Mouse (Mus musculus) neural tube, embryonic 13.5 days (tissue): ENCODE measurements around the gene Sept1. TPM values are rescaled to one million over a fixed set of nuclear protein-coding genes. Genes with fewer than 3 reads are reported as not detected.
A peak's percentile ranks its signal among the peaks of the same experiment; 100 is the strongest.

Source experiments
- ATAC-seq: fragments of 200-750 bp; cut with Nextera tagmentation; 2 replicates; pipeline ENCODE4 v1.8.0; 2017; ENCODE audit warnings: low read depth, mild to moderate bottlenecking, moderate TSS enrichment, moderate library complexity
- H3K27ac ChIP-seq: fragments of 300-500 bp; sonication (generic); replicated peaks from 2 replicates; pipeline ENCODE4 v1.5.1; 2015; ENCODE audit warnings: moderate library complexity, mild to moderate bottlenecking, inconsistent platforms
- H3K27me3 ChIP-seq: fragments of 300-500 bp; sonication (generic); 2 replicates; pipeline ENCODE4 v1.6.1; 2015; ENCODE audit warnings: mild to moderate bottlenecking, inconsistent platforms
- H3K36me3 ChIP-seq: fragments of 300-500 bp; sonication (generic); 2 replicates; pipeline ENCODE4 v1.6.1; 2015; ENCODE audit warnings: mild to moderate bottlenecking, inconsistent platforms
- H3K4me1 ChIP-seq: fragments of 300-500 bp; sonication (generic); replicated peaks from 2 replicates; pipeline ENCODE4 v1.6.1; 2015; ENCODE audit warnings: inconsistent platforms
- H3K4me2 ChIP-seq: fragments of 300-500 bp; sonication (generic); 2 replicates; pipeline ENCODE4 v1.6.1; 2015; ENCODE audit warnings: inconsistent platforms, mild to moderate bottlenecking, moderate library complexity
- H3K4me3 ChIP-seq: fragments of 300-500 bp; sonication (generic); 2 replicates; pipeline ENCODE4 v1.5.1; 2015; ENCODE audit warnings: mild to moderate bottlenecking, inconsistent platforms
- H3K9ac ChIP-seq: fragments of 300-500 bp; sonication (generic); 2 replicates; pipeline ENCODE4 v1.6.1; 2015; ENCODE audit warnings: moderate library complexity, mild to moderate bottlenecking, inconsistent platforms
- H3K9me3 ChIP-seq: fragments of 300-500 bp; sonication (generic); 2 replicates; pipeline ENCODE4 v1.6.1; 2016; ENCODE audit warnings: inconsistent platforms
- WGBS: fragments of 180-500 bp; shearing (Covaris S2); methylation state at CpG from one replicate; pipeline ENCODE4 v1.1.7; 2015; 5-methylcytosine and 5-hydroxymethylcytosine counted together
- polyA plus RNA-seq: library from polyadenylated mRNA; unstranded; fragments of >200 nt; fragmentation: Nextera tagmentation; extraction: Ambion mirVana; gene quantifications from 2 replicates; pipeline ENCODE4 v1.2.1, GENCODE M21; 2015

Gene Sept1
- polyA plus RNA-seq, result 16.2 and 23.7 TPM in 2 replicates

DNA sequence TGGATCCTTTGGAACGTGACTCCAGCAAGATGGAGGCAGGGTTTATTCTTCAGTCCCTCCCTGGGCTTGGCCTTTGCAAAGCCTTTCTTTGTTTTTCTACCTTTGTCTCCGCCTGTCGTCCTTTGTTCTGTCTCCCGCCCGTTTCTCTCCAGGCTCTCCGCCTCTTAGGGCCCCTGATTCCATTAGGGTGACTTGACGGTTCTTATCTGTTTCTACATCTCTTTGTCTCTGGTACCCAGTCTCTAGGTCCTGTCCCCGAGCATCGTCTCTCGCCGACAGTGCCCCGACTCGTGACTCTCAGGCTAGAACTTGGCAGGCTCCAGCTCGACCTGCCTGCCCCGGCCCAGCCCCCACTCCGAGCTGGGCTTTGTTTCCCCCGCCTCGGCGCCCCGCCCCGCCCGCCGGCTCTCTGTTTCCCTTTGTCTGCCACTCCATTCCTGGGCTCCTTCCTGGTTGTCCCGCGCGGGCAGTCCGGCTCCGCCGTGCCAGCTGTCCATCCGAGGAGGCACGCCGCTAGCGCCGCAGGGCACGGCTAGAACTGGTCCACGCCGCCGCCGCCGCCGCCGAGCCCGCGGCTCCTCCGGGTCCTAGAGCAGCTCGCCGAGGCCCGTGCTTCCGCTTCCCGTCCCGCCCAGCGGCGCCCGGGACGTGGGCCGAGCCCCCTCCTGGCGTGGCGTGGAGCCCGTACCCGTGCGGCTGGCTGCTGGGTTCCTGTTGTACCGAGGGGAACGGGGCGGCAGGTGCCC lies at the start of gene Sept1, which contains the start of gene Zfp553:
TSS of gene Sept1 (minus strand) at position 509 of the 746 bp plus-strand sequence.
TSS of gene Zfp553 (plus strand) at position 440 of the 746 bp plus-strand sequence.
- Histone ChIP-seq H3K4me1 (peaks cover 54% of the 10 kb centered on the region), H3K4me3 (peak within 1 kb of the TSS; percentile 64), H3K27ac (peak within 1 kb of the TSS; percentile 99), H3K27me3 (no peaks in the 10 kb centered on the region), H3K9ac (peak within 1 kb of the TSS; percentile 98), H3K4me2 (peak within 1 kb of the TSS; percentile 89), H3K36me3 (peaks cover 46% of the 10 kb centered on the region), H3K9me3 (no peaks in the 10 kb centered on the region)
- ATAC-seq, result peak; percentile 94
- WGBS, result under 1% methylated on average over 60 of the region's 64 CpGs

DNA sequence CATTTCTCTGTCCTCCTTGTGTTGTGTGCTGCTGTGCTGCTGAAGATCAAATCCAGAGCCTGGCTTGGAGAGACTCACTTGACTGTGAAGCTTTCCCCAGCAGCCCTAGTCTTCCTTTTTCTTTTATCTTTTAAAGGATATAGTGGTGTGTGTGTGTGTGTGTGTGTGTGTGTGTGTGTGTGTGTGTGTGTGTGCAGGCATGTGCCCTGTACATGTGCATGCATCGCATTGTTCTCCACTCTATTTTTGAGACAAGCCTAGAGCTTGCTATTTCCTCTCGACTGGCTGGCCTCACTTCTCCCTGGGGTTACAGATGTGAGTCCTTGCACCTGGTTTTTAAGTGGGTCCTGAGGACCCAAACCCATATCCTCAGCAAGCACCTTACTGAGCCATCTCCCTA lies 49.3 kb upstream of the Sept1 start:
- Histone ChIP-seq H3K4me3 (no peak overlapping the region), H3K9me3 (peaks cover 4% of the 10 kb centered on the region; the same call in 1 of the 2 replicates), H3K27ac (no peak overlapping the region), H3K36me3 (no peaks in the 10 kb centered on the region), H3K4me2 (no peak overlapping the region), H3K9ac (no peak overlapping the region), H3K4me1 (no peaks in the 10 kb centered on the region), H3K27me3 (no peaks in the 10 kb centered on the region)
- ATAC-seq, result no peak
- 85% methylated on average over 2 of the region's 2 CpGs for WGBS

DNA sequence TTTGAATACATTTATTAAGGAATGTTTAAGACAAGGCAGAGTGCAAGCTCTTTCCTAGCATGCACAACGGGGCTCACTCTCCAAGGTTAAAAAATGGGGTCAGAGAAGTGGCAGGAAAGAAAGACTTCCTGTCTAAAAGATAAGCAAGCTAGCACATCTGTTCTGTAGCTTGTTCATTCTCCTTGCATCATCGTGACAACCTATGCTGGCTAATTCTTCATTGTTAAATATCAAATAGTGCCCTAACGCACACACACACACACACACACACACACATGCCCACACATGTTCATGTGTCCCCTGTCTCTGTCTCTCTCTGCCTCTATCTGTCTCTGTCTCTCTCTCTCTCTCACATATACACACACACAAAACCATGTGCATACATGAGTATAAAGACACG lies 48.2 kb upstream of the Sept1 start:
- Histone ChIP-seq H3K4me3 (no peak overlapping the region), H3K4me1 (no peaks in the 10 kb centered on the region), H3K4me2 (no peak overlapping the region), H3K9ac (no peak overlapping the region), H3K27ac (no peak overlapping the region), H3K36me3 (no peaks in the 10 kb centered on the region), H3K27me3 (no peaks in the 10 kb centered on the region), H3K9me3 (no peaks in the 10 kb centered on the region)
- no peak for ATAC-seq
- WGBS, result 79% methylated on average over 4 of the region's 4 CpGs

DNA sequence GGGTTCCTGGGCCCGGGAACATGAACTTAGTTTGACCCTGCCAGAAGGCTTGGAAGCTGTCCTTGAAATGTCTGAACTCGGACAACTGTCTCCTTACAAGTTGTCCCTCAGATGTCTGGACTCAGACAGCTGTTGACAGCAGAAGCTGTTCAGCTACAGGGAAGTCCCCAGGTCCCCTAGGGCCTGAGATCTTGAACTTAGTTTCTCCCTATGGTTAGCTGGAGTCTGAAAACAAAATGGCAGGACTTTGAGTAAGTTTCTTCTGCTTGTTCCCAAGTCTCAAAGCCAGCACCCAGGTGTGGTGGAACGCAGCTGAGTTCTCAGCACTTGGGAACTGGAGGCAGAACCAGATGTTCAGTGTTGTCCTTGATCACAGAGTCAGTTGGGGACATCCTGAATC lies 47.2 kb upstream of the Sept1 start:
- Histone ChIP-seq H3K9me3 (no peaks in the 10 kb centered on the region), H3K36me3 (no peaks in the 10 kb centered on the region), H3K9ac (no peak overlapping the region), H3K27ac (no peak overlapping the region), H3K4me1 (no peaks in the 10 kb centered on the region), H3K4me3 (no peak overlapping the region), H3K27me3 (no peaks in the 10 kb centered on the region), H3K4me2 (no peak overlapping the region)
- ATAC-seq, result no peak
- WGBS, result 76% methylated on average over 3 of the region's 3 CpGs

DNA sequence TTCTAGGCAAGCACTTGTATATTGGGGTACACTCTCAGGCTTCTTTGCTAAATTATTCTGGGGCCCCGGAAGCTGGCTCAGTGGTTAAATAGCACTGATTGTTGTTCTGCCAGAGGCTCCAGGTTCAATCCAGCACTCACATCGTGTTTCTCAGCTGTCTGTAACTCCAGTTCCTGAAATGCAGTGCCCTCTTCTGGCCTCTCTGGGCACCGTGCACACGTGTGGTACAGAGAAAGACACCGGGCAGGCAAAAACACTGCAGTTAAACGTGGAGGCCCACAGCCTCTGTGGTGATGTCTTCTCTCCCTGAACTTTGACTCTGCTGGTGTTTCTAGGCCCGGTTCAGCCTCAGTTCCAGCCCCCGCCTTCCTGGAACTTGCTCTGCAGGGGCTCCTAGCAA lies 45.4 kb upstream of the Sept1 start:
- peaks cover 5% of the 10 kb centered on the region; the same call in 1 of the 2 replicates for H3K4me1 ChIP-seq
- H3K9me3 ChIP-seq, result no peaks in the 10 kb centered on the region
- H3K27me3 ChIP-seq, result no peaks in the 10 kb centered on the region
- no peak overlapping the region for H3K4me2 ChIP-seq
- H3K9ac ChIP-seq, result no peak overlapping the region
- no peak for ATAC-seq
- no peaks in the 10 kb centered on the region for H3K36me3 ChIP-seq
- H3K4me3 ChIP-seq, result no peak overlapping the region
- no peak overlapping the region for H3K27ac ChIP-seq
- 22% methylated on average over 8 of the region's 8 CpGs for WGBS

DNA sequence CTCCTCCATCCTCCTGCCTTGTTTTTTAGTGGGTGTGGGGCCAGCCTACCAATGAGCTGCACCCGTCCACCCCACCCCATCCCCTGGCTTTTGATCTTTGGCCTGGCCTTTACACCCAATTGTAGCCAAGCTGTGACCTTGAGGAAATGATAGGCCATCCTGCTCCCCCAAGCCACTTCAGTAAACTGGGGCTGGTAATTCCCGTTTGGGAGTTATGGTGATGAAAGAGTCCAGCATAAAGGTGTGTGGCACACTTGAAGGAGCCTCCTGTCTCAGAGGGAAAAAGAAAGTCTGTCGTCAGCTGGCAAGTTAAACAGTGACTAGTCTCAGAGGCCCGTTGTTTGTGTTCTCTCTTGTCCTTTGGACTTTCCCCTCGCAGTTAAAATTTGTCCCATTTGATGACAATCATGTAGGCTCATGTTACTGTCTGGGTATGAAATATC lies 43.6 kb upstream of the Sept1 start:
- Histone ChIP-seq H3K4me2 (no peak overlapping the region), H3K9ac (no peak overlapping the region), H3K27ac (no peak overlapping the region), H3K4me1 (peaks cover 21% of the 10 kb centered on the region), H3K36me3 (peaks cover 1% of the 10 kb centered on the region; the same call in 1 of the 2 replicates), H3K27me3 (no peaks in the 10 kb centered on the region), H3K4me3 (no peak overlapping the region), H3K9me3 (no peaks in the 10 kb centered on the region)
- WGBS, result 69% methylated on average over 5 of the region's 5 CpGs
- no peak for ATAC-seq

DNA sequence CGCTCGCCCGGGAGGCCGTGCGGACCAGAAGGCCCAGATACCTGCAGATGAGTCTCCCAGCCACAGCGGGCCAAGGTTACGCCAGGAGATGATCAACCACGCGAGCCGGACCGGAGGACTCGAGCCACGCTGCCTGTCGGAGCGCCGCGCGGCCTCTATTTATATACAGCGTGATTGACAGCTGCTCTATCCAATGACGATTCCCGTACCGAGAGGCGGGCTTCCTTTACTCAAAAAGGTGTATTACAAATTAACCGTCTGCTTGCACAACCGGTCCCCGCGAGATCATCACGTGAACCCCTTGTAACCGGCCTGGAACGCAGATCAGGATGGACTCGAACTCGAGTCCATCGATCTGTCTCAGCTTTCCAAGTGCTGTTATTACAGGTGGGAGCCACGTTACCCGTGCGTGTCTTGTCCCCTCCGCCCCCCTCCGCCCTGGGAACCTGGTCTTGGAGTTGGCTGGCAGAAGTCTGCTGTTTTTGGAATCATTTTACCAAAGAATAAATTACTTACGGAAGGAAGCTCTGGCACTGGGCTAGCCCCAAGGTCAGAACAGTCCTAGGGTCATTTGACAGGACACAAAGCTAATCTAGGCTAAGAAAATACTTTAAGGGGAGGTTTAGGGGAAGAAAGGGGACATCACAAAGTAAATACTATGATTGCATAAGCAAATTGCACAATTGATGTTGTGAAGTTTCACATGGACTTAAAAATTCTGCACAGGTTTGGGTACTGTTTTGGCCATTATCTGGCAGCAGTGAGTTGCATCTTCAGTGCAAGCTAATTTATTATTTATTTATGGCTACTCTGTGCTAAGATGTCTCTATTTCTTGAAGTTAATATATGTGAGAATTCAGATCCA lies 41.2 kb upstream of the Sept1 start, which contains the start of gene Sephs2:
TSS of gene Sephs2 (minus strand) at position 131 of the 865 bp plus-strand sequence.
- peak; percentile 90 for ATAC-seq
- no peaks in the 10 kb centered on the region for H3K9me3 ChIP-seq
- H3K4me1 ChIP-seq, result peaks cover 30% of the 10 kb centered on the region
- H3K27me3 ChIP-seq, result no peaks in the 10 kb centered on the region
- peak within 1 kb of the TSS; percentile 85 for H3K4me3 ChIP-seq
- H3K9ac ChIP-seq, result peak within 1 kb of the TSS; percentile 89
- WGBS, result 3% methylated on average over 39 of the region's 39 CpGs
- peak within 1 kb of the TSS; percentile 90 for H3K27ac ChIP-seq
- H3K4me2 ChIP-seq, result peak within 1 kb of the TSS; percentile 91
- H3K36me3 ChIP-seq, result peaks cover 25% of the 10 kb centered on the region

DNA sequence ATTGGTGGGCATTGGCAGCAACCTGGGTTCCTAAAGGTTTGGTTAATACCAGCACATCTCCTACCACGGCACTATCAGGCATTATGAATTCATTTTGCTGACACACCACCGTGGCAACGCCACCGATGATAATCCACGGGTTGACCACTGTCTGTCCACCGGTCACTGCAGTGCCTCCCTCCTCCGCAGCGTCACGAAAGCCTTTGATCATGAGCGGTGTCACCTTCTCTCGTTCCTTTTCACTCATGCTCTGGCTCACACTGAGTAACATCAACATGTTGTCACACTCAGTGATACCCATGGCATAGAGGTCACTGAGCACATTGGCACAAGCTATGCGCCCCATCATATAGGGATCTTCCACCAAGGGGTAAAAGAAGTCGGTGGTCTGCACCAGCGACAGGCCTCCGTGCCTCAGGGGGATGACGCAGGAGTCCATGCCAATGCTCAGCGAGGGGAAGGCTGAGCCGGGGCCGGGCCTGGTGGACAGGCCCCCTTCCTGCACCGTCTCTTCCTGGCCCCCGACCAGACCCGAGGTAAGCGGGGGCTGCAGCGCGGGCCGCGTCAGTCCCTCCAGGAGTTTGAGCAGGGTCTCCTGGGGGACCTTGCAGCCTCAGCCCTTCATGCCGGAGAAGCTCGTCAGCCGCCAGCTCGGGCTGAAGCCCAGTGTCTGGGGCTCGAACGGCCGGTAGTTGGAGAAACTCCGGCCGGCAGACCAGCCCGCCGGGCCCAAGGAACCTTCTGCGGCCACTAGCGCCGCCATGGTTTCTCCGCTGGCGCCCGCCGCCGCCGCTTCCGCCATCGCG lies 40.4 kb upstream of the Sept1 start:
- peak overlapping the region; percentile 89 for H3K9ac ChIP-seq
- peak overlapping the region; percentile 91 for H3K4me2 ChIP-seq
- peak overlapping the region; percentile 90 for H3K27ac ChIP-seq
- ATAC-seq, result peak; percentile 84
- 0 out of 2 replicates have a peak, but pooled peaks cover 3% of the 10 kb centered on the region for H3K9me3 ChIP-seq
- 16% methylated on average over 50 of the region's 50 CpGs for WGBS
- peak overlapping the region; percentile 85 for H3K4me3 ChIP-seq
- no peaks in the 10 kb centered on the region for H3K27me3 ChIP-seq
- H3K36me3 ChIP-seq, result peaks cover 31% of the 10 kb centered on the region
- H3K4me1 ChIP-seq, result peaks cover 30% of the 10 kb centered on the region

DNA sequence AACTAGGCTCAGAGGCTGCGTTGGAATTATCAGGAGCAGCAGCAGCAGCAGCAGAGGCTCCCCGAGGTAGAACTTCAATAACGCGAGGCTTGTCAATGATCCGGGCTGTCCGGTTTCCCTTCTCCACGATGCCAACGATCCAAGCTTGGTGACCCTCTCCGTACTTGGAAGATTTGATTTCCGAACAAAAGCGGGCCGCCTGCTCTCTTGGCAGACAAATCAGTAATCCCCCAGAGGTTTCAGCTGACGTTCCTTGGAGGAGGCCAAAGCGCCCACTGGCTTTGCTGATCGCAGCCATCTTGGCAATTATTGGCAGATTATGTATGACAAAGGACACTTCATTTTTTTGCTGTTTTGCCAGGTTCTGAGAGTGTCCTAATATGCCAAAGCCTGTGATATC lies 39.6 kb upstream of the Sept1 start:
- H3K9me3 ChIP-seq, result 0 out of 2 replicates have a peak, but pooled peaks cover 5% of the 10 kb centered on the region
- peak overlapping the region; percentile 91 for H3K4me2 ChIP-seq
- ATAC-seq, result no peak
- WGBS, result 92% methylated on average over 15 of the region's 15 CpGs
- H3K27ac ChIP-seq, result no peak overlapping the region
- H3K36me3 ChIP-seq, result peaks cover 33% of the 10 kb centered on the region
- H3K4me3 ChIP-seq, result peak overlapping the region; percentile 85
- H3K4me1 ChIP-seq, result peaks cover 30% of the 10 kb centered on the region
- H3K27me3 ChIP-seq, result no peaks in the 10 kb centered on the region
- H3K9ac ChIP-seq, result peak overlapping the region; percentile 89; the same call in 1 of the 2 replicates

DNA sequence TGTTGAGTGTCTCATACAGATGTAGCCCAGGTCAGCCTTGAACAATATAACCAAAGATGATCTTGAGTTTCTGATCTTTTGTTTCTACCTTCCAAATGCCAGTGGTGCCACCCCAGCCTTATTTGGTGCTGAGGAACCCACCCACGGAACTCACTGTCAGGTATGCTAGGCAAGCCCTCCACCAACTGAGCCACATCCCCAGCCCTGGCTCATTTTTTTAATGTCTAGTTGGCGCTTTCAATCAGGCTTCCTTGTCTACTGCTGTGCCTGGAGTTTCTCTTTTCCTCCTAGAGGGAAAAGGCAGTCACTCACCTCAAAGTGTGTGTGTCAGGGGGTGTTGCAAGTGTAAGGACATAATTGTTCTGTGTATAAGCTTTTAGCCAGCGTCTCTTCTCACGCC lies 38.2 kb upstream of the Sept1 start:
- H3K9me3 ChIP-seq, result 0 out of 2 replicates have a peak, but pooled peaks cover 5% of the 10 kb centered on the region
- no peak overlapping the region for H3K4me2 ChIP-seq
- peaks cover 30% of the 10 kb centered on the region for H3K4me1 ChIP-seq
- H3K27ac ChIP-seq, result no peak overlapping the region
- no peak overlapping the region for H3K9ac ChIP-seq
- WGBS, result 92% methylated on average over 4 of the region's 4 CpGs
- no peak for ATAC-seq
- H3K36me3 ChIP-seq, result peaks cover 33% of the 10 kb centered on the region
- H3K27me3 ChIP-seq, result no peaks in the 10 kb centered on the region
- no peak overlapping the region for H3K4me3 ChIP-seq

DNA sequence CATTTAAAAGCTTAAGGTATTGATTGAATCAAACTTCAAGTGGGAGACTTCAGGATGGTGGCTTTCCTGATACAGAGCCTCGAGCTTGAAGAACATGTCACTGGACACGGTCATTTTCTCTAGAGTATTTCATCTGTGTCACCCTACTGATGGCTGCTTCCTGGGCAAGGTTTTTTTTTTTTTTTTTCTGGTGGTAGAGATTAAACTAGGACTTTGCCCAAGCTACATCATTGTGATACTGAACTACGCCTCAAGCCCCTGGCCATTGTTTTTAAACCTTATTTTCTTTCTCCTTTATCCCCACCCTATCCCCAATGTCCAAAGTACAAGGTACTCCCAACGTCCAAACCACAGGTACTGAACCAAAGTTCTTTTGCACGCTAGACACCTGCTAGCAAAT lies 37.7 kb upstream of the Sept1 start:
- WGBS, result 91% methylated on average over 5 of the region's 5 CpGs

More for the DNA sequence above, 37.7 kb upstream of the Sept1 start:
- peaks cover 30% of the 10 kb centered on the region for H3K4me1 ChIP-seq
- 0 out of 2 replicates have a peak, but pooled peaks cover 5% of the 10 kb centered on the region for H3K9me3 ChIP-seq
- no peaks in the 10 kb centered on the region for H3K27me3 ChIP-seq
- H3K36me3 ChIP-seq, result peaks cover 33% of the 10 kb centered on the region
- no peak for ATAC-seq
- no peak overlapping the region for H3K4me3 ChIP-seq
- H3K4me2 ChIP-seq, result no peak overlapping the region
- H3K9ac ChIP-seq, result no peak overlapping the region
- H3K27ac ChIP-seq, result no peak overlapping the region
